ENCODE assay signal across 32 mouse cellular contexts in genomic region chr2:164500511-164500910, GRCm38 (mm10). TPM values are rescaled to one million over a fixed set of nuclear protein-coding genes. Genes with fewer than 3 reads are reported as not detected.
DNase-seq lines count a peak whose midpoint lies in the region; ATAC-seq and TF ChIP-seq lines count a peak whose summit lies in the region.
"Had no signal": no experiment of that assay in that cellular context is flagged by ENCODE, and none has a peak within 500 bp of the region (broad histone marks: within the 10 kb centered on the region; RNA-seq: fewer than 3 reads in every experiment).

No protein-coding gene starts in this region.

- H3K9me3 ChIP-seq in hindbrain, embryonic 16.5 days (ENCODE audit: control insufficient read depth, low read length), result peaks cover 7% of the 10 kb centered on the region
- peaks cover 3% of the 10 kb centered on the region; the same call in 1 of the 2 replicates for H3K9me3 ChIP-seq in hindbrain, embryonic 11.5 days (ENCODE audit: control insufficient read depth, low read length)
- no peaks in the 10 kb centered on the region for H3K9me3 ChIP-seq in midbrain, postnatal 0 days (ENCODE audit: low read length)
- peaks cover 4% of the 10 kb centered on the region; the same call in 1 of the 2 replicates for H3K9me3 ChIP-seq in midbrain, embryonic 15.5 days
- H3K9me3 ChIP-seq: intestine, embryonic 15.5 days had no signal

- H3K36me3 ChIP-seq in hindbrain, embryonic 16.5 days (ENCODE audit: control insufficient read depth, insufficient read depth, low read length), result peaks cover 42% of the 10 kb centered on the region
- peaks cover 16% of the 10 kb centered on the region for H3K36me3 ChIP-seq in hindbrain, embryonic 11.5 days (ENCODE audit: control insufficient read depth, insufficient read depth, low read length)
- H3K36me3 ChIP-seq in midbrain, postnatal 0 days (ENCODE audit: insufficient read depth, low read length), result peaks cover 49% of the 10 kb centered on the region
- peaks cover 50% of the 10 kb centered on the region for H3K36me3 ChIP-seq in midbrain, embryonic 15.5 days (replicated peaks)

- TF ChIP-seq CTCF in midbrain, postnatal 0 days (IDR thresholded peaks at IDR 0.05), result no peak

- H3K27ac ChIP-seq in hindbrain, embryonic 16.5 days (ENCODE audit: low read depth, low read length), result no peak overlapping the region
- H3K27ac ChIP-seq in hindbrain, embryonic 11.5 days (ENCODE audit: low read depth, low read length), result no peak overlapping the region
- no peak overlapping the region for H3K27ac ChIP-seq in midbrain, postnatal 0 days (ENCODE audit: low read depth, low read length)
- no peak overlapping the region for H3K27ac ChIP-seq in midbrain, embryonic 15.5 days
- H3K27ac ChIP-seq: heart, adult 2 months; intestine, embryonic 15.5 days; liver, embryonic 14.5 days; midbrain, embryonic 12.5 days had no signal

- H3K4me2 ChIP-seq in hindbrain, embryonic 16.5 days (ENCODE audit: low read length), result no peak overlapping the region
- H3K4me2 ChIP-seq in hindbrain, embryonic 11.5 days (replicated peaks; ENCODE audit: low read depth, low read length), result no peak overlapping the region
- no peak overlapping the region for H3K4me2 ChIP-seq in midbrain, postnatal 0 days (ENCODE audit: low read depth, low read length, poor library complexity, severe bottlenecking)
- H3K4me2 ChIP-seq in midbrain, embryonic 15.5 days, result no peak overlapping the region
- H3K4me2 ChIP-seq: intestine, embryonic 15.5 days; midbrain, embryonic 12.5 days had no signal

- WGBS in hindbrain, embryonic 16.5 days, result 74% methylated on average over 7 of the region's 7 CpGs
- WGBS in hindbrain, embryonic 11.5 days, result 87% methylated on average over 7 of the region's 7 CpGs
- 96% methylated on average over 7 of the region's 7 CpGs for WGBS in midbrain, postnatal 0 days
- 95% methylated on average over 7 of the region's 7 CpGs for whole genome bisulfite sequencing in midbrain, embryonic 15.5 days

- H3K4me3 ChIP-seq in hindbrain, embryonic 16.5 days (ENCODE audit: low read length), result no peak overlapping the region
- H3K4me3 ChIP-seq in hindbrain, embryonic 11.5 days (ENCODE audit: low read depth, low read length), result no peak overlapping the region
- H3K4me3 ChIP-seq in midbrain, postnatal 0 days (ENCODE audit: low read depth, low read length), result no peak overlapping the region
- H3K4me3 ChIP-seq in midbrain, embryonic 15.5 days, result no peak overlapping the region
- H3K4me3 ChIP-seq: erythroblast, embryonic 14.5 days; heart, adult 2 months; intestine, embryonic 15.5 days; midbrain, embryonic 12.5 days had no signal

- peaks cover 15% of the 10 kb centered on the region for H3K4me1 ChIP-seq in hindbrain, embryonic 16.5 days (ENCODE audit: control insufficient read depth, insufficient read depth, low read depth, low read length)
- no peaks in the 10 kb centered on the region; the same call in 1 of the 2 replicates for H3K4me1 ChIP-seq in hindbrain, embryonic 11.5 days (replicated peaks; ENCODE audit: control insufficient read depth, insufficient read depth, low read length)
- peaks cover 7% of the 10 kb centered on the region; the same call in 1 of the 2 replicates for H3K4me1 ChIP-seq in midbrain, postnatal 0 days (ENCODE audit: insufficient read depth, low read length)
- H3K4me1 ChIP-seq in midbrain, embryonic 15.5 days, result peaks cover 18% of the 10 kb centered on the region

- no peak for DNase-seq in hindbrain, embryonic 11.5 days (ENCODE audit: low spot score)
- DNase-seq in midbrain, postnatal 0 days (ENCODE audit: low spot score), result peak; percentile 54
- peak; percentile 76 for DNase-seq in adrenal gland, postnatal 10 days
- DNase-seq in kidney, postnatal 36 days, result peak; percentile 47 to 50
- no peak for DNase-seq in right cerebral cortex, postnatal 4 days
- DNase-seq: cerebellum, adult 9-10 months; gastrocnemius, postnatal 14 days; heart, adult 2 months; right cerebral cortex, postnatal 25 days had no signal

- H3K27me3 ChIP-seq in hindbrain, embryonic 16.5 days (replicated peaks; ENCODE audit: control insufficient read depth, insufficient read depth, low read length), result no peaks in the 10 kb centered on the region
- no peaks in the 10 kb centered on the region for H3K27me3 ChIP-seq in hindbrain, embryonic 11.5 days (ENCODE audit: control insufficient read depth, insufficient read depth, low read length)
- no peaks in the 10 kb centered on the region for H3K27me3 ChIP-seq in midbrain, postnatal 0 days (ENCODE audit: insufficient read depth, low read length)
- no peaks in the 10 kb centered on the region for H3K27me3 ChIP-seq in midbrain, embryonic 15.5 days (replicated peaks)
- H3K27me3 ChIP-seq: CH12.LX; intestine, embryonic 15.5 days; midbrain, embryonic 12.5 days had no signal

- ATAC-seq in hindbrain, embryonic 16.5 days, result peak; percentile 26; the same call in 1 of the 2 replicates
- ATAC-seq in hindbrain, embryonic 11.5 days (ENCODE audit: low FRiP score), result no peak
- no peak for ATAC-seq in midbrain, postnatal 0 days (ENCODE audit: low FRiP score)
- no peak for ATAC-seq in midbrain, embryonic 15.5 days (replicated peaks)
- ATAC-seq: forebrain, embryonic 14.5 days; intestine, embryonic 15.5 days had no signal

- H3K9ac ChIP-seq in hindbrain, embryonic 16.5 days (ENCODE audit: low read depth, low read length), result no peak overlapping the region
- no peak overlapping the region for H3K9ac ChIP-seq in hindbrain, embryonic 11.5 days (ENCODE audit: low read depth, low read length)
- H3K9ac ChIP-seq in midbrain, postnatal 0 days (replicated peaks; ENCODE audit: low read length, poor library complexity, severe bottlenecking), result no peak overlapping the region
- H3K9ac ChIP-seq in midbrain, embryonic 15.5 days, result no peak overlapping the region
- H3K9ac ChIP-seq: intestine, embryonic 15.5 days; liver, embryonic 14.5 days; midbrain, embryonic 12.5 days had no signal

RNA-seq across cellular contexts. Expression of gene Pigt, which starts 3.2 kb away (rescaled TPM):
- polyA plus RNA-seq in hindbrain, embryonic 16.5 days (2015; fragmentation: Nextera tagmentation; extraction: Ambion mirVana), result 97.7 and 101 TPM in 2 replicates
- 47.9 and 56.8 TPM in 2 replicates for polyA plus RNA-seq in hindbrain, embryonic 11.5 days (2014; fragmentation: Nextera tagmentation; extraction: Ambion mirVana)
- 117 and 126 TPM in 2 replicates for total RNA-seq in midbrain, postnatal 0 days (2014; rRNA removed)
- polyA plus RNA-seq in midbrain, postnatal 0 days (2015; fragmentation: Nextera tagmentation; extraction: Ambion mirVana), result 121 and 126 TPM in 2 replicates
- 97.7 and 101 TPM in 2 replicates for polyA plus RNA-seq in midbrain, embryonic 15.5 days (2015; fragmentation: Nextera tagmentation; extraction: Ambion mirVana)
- total RNA-seq in adrenal gland, postnatal 10 days (2021), result 10 to 100 TPM; 87.4 to 93.0 TPM

RNA-seq across cellular contexts. Expression of gene Dbndd2, which starts 14.6 kb away (rescaled TPM):
- 23.8 and 27.3 TPM in 2 replicates for polyA plus RNA-seq in hindbrain, embryonic 16.5 days (2015; fragmentation: Nextera tagmentation; extraction: Ambion mirVana)
- 2.4 and 3.8 TPM in 2 replicates for polyA plus RNA-seq in hindbrain, embryonic 11.5 days (2014; fragmentation: Nextera tagmentation; extraction: Ambion mirVana)
- total RNA-seq in midbrain, postnatal 0 days (2014; rRNA removed), result 21.1 and 26.7 TPM in 2 replicates
- 24.8 and 25.4 TPM in 2 replicates for polyA plus RNA-seq in midbrain, postnatal 0 days (2015; fragmentation: Nextera tagmentation; extraction: Ambion mirVana)
- 19.2 and 19.5 TPM in 2 replicates for polyA plus RNA-seq in midbrain, embryonic 15.5 days (2015; fragmentation: Nextera tagmentation; extraction: Ambion mirVana)
- total RNA-seq in adrenal gland, postnatal 10 days (2021), result 10 to 100 TPM; 13.1 to 20.5 TPM
- total RNA-seq: hematopoietic stem cell, adult 5-6 weeks had no signal

RNA-seq across cellular contexts. Expression of gene Trp53tg5, which starts 27.0 kb away (rescaled TPM):
- polyA plus RNA-seq in hindbrain, embryonic 16.5 days (2015; fragmentation: Nextera tagmentation; extraction: Ambion mirVana), result not detected in 2 replicates
- not detected in 2 replicates for polyA plus RNA-seq in hindbrain, embryonic 11.5 days (2014; fragmentation: Nextera tagmentation; extraction: Ambion mirVana)
- not detected in 2 replicates for total RNA-seq in midbrain, postnatal 0 days (2014; rRNA removed)
- polyA plus RNA-seq in midbrain, postnatal 0 days (2015; fragmentation: Nextera tagmentation; extraction: Ambion mirVana), result not detected in 2 replicates
- not detected in 2 replicates for polyA plus RNA-seq in midbrain, embryonic 15.5 days (2015; fragmentation: Nextera tagmentation; extraction: Ambion mirVana)
- total RNA-seq in adrenal gland, postnatal 10 days (2021), result not detected
- total RNA-seq: adrenal gland, postnatal 4 days; CH12.LX; gastrocnemius, postnatal 14 days; heart, adult 2 months; hematopoietic stem cell, adult 5-6 weeks; layer of hippocampus, adult 18-20 months; layer of hippocampus, postnatal 25 days; left cerebral cortex, postnatal 14 days; MEL had no signal
- polyA plus RNA-seq: cortical plate, adult 2 months; embryonic facial prominence, embryonic 11.5 days; erythroblast, embryonic 14.5 days; forebrain, embryonic 14.5 days; heart, adult 2 months; heart, embryonic 14.5 days; intestine, embryonic 15.5 days; limb, embryonic 14.5 days; liver, embryonic 14.5 days; lung, embryonic 16.5 days; neural tube, embryonic 14.5 days; stomach, embryonic 16.5 days; thymus, postnatal 0 days; urinary bladder, adult 2 months had no signal

RNA-seq across cellular contexts. Expression of gene Gm20458, which starts 39.7 kb away (rescaled TPM):
- polyA plus RNA-seq in hindbrain, embryonic 16.5 days (2015; fragmentation: Nextera tagmentation; extraction: Ambion mirVana), result 4.1 and 12.3 TPM in 2 replicates
- 4.8 and 5.4 TPM in 2 replicates for polyA plus RNA-seq in hindbrain, embryonic 11.5 days (2014; fragmentation: Nextera tagmentation; extraction: Ambion mirVana)
- total RNA-seq in midbrain, postnatal 0 days (2014; rRNA removed), result 4.7 and 15.0 TPM in 2 replicates
- polyA plus RNA-seq in midbrain, postnatal 0 days (2015; fragmentation: Nextera tagmentation; extraction: Ambion mirVana), result 6.9 and 7.2 TPM in 2 replicates
- 2.4 and 3.5 TPM in 2 replicates for polyA plus RNA-seq in midbrain, embryonic 15.5 days (2015; fragmentation: Nextera tagmentation; extraction: Ambion mirVana)
- total RNA-seq in adrenal gland, postnatal 10 days (2021), result 1 to 10 TPM; 2.5 to 4.8 TPM
- total RNA-seq: hematopoietic stem cell, adult 5-6 weeks had no signal
- polyA plus RNA-seq: erythroblast, embryonic 14.5 days had no signal

RNA-seq across cellular contexts. Expression of gene Sys1, which starts 43.7 kb away (rescaled TPM):
- polyA plus RNA-seq in hindbrain, embryonic 16.5 days (2015; fragmentation: Nextera tagmentation; extraction: Ambion mirVana), result 89.7 and 95.6 TPM in 2 replicates
- 71.3 and 72.2 TPM in 2 replicates for polyA plus RNA-seq in hindbrain, embryonic 11.5 days (2014; fragmentation: Nextera tagmentation; extraction: Ambion mirVana)
- total RNA-seq in midbrain, postnatal 0 days (2014; rRNA removed), result 194 and 206 TPM in 2 replicates
- polyA plus RNA-seq in midbrain, postnatal 0 days (2015; fragmentation: Nextera tagmentation; extraction: Ambion mirVana), result 103 and 108 TPM in 2 replicates
- polyA plus RNA-seq in midbrain, embryonic 15.5 days (2015; fragmentation: Nextera tagmentation; extraction: Ambion mirVana), result 87.9 and 90.5 TPM in 2 replicates
- total RNA-seq in adrenal gland, postnatal 10 days (2021), result 10 to 100 TPM; 31.7 to 34.5 TPM

Comparison
In these comparisons a context has a peak if more than half of its experiments do, and no peak if none do; other contexts are left out.
1. DNase-seq: peak in midbrain, postnatal 0 days (single experiment), adrenal gland, postnatal 10 days (single experiment) and kidney, postnatal 36 days (2 of 2); none in hindbrain, embryonic 11.5 days (single experiment) and right cerebral cortex, postnatal 4 days (single experiment).